Mouse (Mus musculus) gastrocnemius, postnatal 25 days (tissue): ENCODE data around the gene Nudt17. TPM values are rescaled to one million over a fixed set of nuclear protein-coding genes. Genes with fewer than 3 reads are reported as not detected.
"Not testable (repeated sequence)": the region's sequence is repeated elsewhere in the genome, so short reads cannot be mapped to it uniquely, and the experiment has no call there.

Source experiments
- DNase-seq: peaks from one replicate; pipeline ENCODE4 v3.0.0; 2022
- total RNA-seq, 2 experiments: library from RNA; stranded (reverse); gene quantifications; 1 replicate in 1 of 2; 2 replicates in 1 of 2; pipeline ENCODE4 v1.2.3; 2021

Gene Nudt17
- total RNA-seq, 2 experiments from 2014 or later = 0.56 to 0.67 TPM

- no peak for DNase-seq
These were observed 3.6 kb downstream of the Nudt17 start for GRCm38 (mm10) chr3:96704778-96705177.

DNA sequence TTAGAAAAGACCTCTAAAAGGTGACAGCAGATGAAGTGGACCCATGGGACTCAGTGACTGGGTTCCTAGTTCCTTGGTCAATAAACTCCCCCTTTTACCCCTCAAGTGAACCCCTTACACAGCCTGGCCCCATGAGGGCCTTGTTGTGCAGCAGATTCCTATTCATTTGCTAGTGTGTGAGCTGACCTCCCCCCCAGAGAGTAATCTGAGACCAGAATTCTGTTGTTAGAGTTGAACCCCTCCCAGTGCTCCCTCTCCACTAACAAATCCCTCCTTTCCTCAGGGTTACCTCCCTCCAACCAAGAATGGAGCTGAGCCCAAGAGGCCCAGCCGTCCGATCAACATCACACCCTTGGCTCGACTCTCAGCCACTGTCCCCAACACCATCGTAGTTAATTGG lies 7.4 kb downstream of the Nudt17 start:
- no peak for DNase-seq

DNA sequence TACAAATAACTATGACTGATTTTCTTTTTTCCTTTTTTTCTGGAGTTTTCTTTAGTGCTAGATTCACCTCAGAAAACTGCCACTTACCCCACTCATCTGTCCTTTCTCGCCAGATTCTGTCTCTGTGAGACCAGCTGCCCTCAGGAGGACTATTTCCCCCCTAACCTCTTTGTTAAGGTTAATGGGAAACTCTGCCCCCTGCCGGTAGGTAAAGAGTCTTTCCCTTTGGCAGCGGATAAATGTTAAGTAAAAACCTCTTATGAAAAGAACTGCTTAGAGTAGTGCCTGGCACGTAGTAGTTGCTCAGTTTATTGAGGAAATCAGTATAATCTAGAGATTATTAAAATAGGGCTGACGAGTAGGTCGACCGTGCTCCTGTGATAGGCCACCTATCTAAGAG lies 8.0 kb downstream of the Nudt17 start:
- DNase-seq = no peak

DNA sequence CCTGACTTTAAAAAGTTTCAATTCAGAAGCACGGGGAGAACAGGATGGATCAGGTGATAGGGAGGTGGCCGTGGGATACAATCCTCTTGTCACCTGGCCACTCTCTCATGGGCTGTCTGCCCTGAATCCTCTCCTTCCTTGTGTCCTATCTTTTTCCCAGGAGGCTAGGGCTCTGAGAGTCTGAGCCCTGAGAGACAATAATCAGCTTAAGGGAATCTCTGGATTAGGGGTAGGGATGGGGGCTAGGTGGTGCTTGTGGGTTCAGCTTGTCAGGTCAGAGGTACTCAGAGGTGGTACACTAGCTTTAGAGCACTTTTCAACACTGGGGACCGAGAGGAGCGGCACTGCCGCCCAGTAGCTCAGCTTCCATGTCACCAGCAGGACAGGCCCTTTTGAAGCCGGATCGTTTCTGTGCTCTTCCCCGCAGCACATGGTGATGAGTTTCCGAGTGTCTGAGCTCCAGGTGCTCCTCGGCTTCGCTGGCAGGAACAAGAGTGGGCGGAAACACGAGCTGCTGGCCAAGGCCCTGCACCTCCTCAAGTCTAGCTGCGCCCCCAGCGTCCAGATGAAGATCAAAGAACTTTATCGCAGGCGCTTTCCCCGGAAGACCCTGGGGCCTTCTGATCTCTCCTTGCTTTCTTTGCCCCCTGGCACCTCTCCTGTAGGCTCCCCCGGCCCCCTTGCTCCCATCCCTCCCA lies 9.2 kb downstream of the Nudt17 start:
- no peak for DNase-seq

DNA sequence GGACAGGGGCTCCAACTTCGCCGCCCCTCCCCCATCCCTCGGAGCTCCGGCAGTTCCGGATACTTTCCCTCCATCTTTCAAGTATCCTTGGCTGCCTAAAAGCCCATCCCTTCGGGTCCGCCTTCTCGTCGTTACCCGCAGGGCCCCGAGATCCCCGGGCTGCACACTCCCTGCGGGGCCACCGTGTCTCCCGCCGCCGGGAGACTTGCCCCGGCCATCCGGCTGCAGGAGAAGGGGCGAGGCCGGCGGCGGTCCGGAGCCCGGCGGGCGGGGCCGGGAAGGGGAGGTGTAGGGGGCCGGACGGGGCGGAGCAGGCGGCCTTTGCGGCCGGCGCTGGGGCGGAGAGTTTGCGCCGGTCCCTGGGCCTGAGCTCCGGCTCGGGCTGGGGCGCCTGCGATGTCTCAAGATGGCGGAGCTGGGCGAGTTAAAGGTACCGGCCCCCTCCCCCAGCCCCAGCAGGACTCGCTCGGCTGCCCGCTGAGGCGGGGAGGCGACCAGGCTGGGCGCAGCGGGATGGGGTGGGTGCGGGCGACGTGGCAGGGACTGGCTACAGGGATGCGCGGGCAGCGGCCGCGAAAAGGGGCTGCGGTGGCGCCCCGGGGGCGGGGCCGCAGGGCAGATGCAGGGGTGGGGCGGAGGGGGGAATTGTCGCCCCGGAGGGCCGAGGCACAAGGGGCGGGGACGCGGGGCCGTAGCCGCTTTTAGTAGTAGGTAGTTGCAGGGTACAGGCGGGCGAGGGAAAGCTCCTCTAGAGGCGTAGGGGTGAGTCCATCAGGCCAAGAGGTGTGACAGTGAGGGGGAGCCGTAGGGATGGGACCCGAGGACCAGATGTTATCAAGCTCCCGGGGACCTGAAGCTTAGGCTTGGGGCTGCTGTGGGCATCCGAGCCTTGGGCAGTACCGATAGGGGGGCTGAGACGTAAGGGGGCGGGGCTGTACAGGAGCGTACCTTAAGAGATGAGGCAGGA lies 11.3 kb downstream of the Nudt17 start:
- peak; percentile 94 for DNase-seq

GRCm38 (mm10) chr3:96696198-96696765 lies 12.1 kb downstream of the Nudt17 start, which contains the start of gene Pias3:
Gene Pias3 (plus strand): TSS chr3:96696384.
- DNase-seq = peak; percentile 88

DNA sequence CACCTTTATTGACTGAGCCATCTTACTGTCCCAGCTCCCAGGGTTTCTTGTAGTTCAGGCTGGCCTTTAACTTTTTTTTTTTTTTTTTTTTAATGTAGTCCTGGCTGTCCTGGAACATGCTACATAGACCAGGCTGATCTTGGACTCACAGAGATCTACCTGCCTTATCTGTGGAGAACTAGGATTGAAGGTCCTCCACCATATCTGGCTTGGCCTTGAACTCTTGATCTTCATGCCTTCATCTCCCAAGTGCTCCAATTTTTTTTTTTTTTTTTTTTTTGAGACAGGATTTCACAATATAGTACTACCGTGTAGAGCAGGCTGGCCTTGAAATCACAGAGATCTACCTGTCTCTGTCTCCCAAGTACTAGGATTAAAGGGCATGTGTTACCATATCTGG lies 14.8 kb downstream of the Nudt17 start:
- no peak for DNase-seq

- peak; percentile 61 for DNase-seq
These were observed 15.9 kb downstream of the Nudt17 start for GRCm38 (mm10) chr3:96692506-96692905.

GRCm38 (mm10) chr3:96690298-96690697 lies 18.1 kb downstream of the Nudt17 start:
- DNase-seq = no peak

- DNase-seq = no peak
These were observed 19.5 kb downstream of the Nudt17 start for GRCm38 (mm10) chr3:96688854-96689253.

DNA sequence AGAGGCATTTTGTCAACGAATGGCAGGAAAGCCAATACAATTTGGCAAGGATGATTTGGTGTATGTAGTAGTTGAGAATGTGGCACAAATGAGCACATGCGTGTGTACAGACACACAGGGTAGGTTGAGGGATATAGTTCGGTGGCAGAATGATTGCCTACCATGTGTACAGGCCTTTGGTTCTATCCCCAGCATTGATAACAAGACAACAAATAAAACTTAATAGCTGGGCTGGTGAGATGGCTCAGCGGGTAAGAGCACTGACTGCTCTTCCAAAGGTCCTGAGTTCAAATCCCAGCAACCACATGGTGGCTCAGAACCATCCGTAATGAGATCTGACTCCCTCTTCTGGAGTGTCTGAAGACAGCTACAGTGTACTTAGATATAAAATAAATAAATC lies 22.3 kb downstream of the Nudt17 start:
- DNase-seq = not testable (repeated sequence)

DNA sequence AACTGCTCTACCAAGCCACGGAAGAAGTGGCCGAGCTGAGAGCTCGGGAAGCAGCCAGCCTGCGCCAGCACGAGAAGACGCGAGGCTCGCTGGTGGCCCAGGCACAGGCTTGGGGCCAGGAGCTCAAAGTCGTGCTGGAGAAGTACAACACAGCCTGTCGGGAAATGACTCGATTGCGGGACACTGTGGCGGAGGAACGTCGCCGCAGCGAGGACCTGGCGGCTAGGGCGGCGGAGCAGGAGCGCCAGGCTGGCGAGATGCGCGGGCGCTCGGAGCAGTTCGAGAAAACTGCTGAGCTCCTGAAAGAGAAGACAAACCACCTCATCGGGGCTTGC lies 23.6 kb downstream of the Nudt17 start:
- no peak for DNase-seq

DNA sequence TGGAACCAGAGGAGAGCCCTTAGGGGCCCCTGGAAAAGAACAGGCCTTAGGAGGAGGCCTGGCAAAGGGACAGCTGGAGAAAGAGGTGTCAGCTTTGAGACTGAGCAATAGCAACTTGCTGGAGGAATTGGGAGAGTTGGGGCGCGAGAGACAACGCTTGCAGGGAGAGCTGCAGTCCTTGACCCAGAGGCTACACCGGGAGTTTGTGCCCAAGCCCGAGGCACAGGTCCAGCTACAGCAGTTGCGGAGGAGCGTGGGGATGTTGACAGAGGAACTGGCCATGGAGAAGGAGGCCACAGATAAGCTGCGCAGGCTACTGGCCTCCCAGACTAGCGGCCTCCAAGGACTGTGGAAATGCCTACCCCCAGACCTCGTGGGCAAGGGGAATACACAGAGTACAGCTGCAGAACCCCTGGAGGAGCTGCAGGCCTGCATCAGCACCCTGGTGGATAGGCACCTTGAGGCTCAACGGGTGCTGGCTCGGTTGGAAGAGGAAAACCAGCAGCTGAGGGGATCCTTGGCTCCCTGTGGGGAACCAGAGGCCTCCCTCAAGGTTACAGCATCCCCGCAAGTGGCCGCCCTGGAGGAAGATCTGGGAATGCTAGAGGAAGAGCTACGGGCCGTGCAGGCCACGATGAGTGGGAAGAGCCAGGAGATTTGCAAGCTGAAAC lies 24.1 kb downstream of the Nudt17 start:
- DNase-seq = no peak

- no peak for DNase-seq
These were observed 24.9 kb downstream of the Nudt17 start for GRCm38 (mm10) chr3:96683496-96683895.

DNA sequence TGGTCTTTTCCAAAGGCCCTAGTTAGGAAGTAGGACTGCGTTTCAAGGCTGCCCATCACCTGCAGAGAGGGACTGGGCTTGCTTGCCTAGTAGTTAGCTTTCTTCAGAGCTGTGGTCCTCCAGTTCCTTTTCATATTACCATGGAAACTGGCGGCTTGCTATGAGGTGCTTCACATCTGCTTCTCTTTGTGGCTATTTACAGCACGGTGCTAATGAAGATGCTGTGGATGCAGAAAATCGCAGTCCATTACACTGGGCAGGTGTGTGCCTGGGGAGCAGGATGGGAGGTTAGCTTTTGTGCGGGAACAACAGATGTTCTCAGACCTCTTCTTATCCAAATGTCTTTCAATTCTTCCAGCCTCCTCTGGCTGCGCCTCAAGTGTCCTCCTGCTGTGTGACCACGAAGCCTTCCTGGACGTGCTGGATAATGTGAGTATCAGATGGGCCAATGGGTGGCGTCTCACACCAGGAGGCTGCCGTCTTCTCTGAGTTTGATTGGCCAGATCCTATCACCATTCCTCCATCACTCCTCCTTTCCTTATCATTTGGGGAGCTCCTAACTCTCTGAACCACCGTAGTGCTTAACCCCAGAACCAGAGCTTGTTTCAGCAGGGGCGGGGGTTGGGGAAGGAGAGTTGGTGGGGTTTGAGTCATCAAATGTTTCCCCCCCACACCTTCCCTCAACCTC lies 27.9 kb downstream of the Nudt17 start:
- DNase-seq = no peak

DNA sequence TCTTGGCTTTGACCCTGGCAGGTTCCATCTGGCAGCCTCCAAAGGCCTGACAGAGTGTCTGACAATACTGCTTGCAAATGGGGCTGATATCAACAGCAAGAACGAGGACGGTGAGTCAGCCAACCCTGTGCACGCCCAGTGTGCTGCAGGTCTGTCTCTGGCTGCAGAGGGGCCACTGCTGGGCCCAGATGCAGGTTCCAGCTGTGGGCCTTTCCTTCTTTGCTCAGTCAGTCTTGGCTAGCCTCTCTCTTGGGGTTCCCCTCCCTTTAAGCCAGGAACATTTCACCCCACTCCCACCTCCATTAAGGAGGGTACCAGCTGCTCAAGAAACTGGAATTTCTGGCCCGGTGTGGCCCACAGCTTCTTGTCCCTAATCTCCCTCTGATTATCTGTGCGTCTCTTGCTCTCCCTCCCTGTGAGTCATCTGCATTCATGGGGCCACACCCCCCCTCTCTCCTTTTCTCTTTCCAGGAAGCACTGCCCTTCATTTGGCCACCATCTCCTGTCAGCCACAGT lies 29.1 kb downstream of the Nudt17 start:
- DNase-seq = no peak

GRCm38 (mm10) chr3:96678456-96678855 lies 29.9 kb downstream of the Nudt17 start:
- DNase-seq = no peak

- DNase-seq = no peak
These were observed 32.7 kb downstream of the Nudt17 start for GRCm38 (mm10) chr3:96675690-96676089.

DNA sequence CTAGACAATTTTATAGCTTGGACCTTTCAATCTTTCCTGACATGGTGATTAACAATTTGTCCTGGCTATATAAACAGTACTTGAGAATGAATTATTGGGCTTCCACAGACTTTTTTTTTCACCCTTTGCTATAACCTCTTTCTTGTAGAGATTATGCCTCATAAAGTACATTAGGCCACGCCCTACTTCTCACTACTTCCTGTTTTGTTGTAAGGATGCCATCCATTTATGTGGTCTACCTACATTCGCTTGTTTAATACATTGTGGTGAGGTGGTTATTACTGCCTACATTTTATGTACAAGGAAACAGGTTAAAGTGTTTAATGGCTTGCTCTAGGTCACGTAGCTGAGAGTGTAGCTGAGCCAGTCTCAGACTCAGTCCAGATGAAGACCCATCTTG lies 33.2 kb downstream of the Nudt17 start:
- DNase-seq = no peak

- DNase-seq = no peak
These were observed 33.9 kb downstream of the Nudt17 start for GRCm38 (mm10) chr3:96674442-96674841.

GRCm38 (mm10) chr3:96673514-96673913 lies 34.8 kb downstream of the Nudt17 start:
- DNase-seq = no peak

DNA sequence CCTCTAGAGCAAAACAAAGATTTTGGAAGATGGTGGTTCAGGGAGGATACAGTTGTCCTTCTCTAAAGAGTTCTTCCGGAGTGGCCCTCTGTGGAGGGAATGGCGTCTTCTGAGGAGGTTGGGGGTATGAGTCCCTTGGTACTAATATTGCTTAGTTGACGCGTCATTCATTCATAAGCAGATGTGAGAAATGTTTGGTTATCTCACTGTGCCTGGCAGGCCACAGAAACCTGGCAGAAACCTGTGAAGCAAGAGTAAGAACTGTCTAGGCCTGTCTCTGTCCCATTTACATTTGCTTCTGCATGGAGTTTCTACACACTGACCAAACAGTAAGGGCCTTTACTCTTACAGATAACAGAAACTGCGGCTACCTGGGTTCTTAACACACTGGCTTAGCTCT lies 36.8 kb downstream of the Nudt17 start:
- DNase-seq = no peak
